Mouse (Mus musculus): ENCODE measurements at regions not wholly inside any gene's neighbourhood (a gene's known extent, or its start where the extent isn't known, plus 50 kb on each side); places are given as distances from the start of the nearest gene placed in this dataset.

DNA sequence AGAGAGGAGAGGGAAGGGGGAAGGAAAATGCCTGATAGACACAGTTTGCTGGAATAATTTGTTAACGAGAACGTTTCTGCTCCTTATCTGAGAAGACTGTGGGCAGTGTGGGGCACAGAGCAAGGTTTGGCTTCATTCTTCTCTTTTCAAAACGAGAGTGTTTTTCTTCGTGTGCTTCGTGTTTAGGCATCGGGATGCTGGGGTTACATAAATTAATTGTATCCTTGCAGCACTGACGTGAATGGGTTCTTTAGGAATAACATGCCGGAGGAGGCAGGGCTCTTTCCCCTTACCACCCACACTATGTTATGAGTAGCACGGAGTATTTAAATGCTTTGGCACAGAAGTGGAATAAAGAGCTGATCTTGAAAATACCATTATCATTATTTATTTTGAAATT is 110.9 kb upstream of the Hhip start:
- H3K27me3 ChIP-seq (ENCODE audit: control insufficient read depth, insufficient read depth, low read length) = no peaks in the 10 kb centered on the region
- no peaks in the 10 kb centered on the region for H3K36me3 ChIP-seq (ENCODE audit: control insufficient read depth, insufficient read depth, low read length)
- DNase-seq (ENCODE audit: low spot score, missing footprints) (no peak), ATAC-seq (ENCODE audit: low FRiP score) (no peak)
- WGBS = 78% methylated on average over 9 of the region's 9 CpGs
- H3K4me3 ChIP-seq (ENCODE audit: low read depth, low read length) = no peak overlapping the region
- no peak overlapping the region for H3K4me2 ChIP-seq
- H3K27ac ChIP-seq (ENCODE audit: low read depth, low read length) = no peak overlapping the region
- H3K4me1 ChIP-seq (ENCODE audit: control insufficient read depth, insufficient read depth, low read length) = no peaks in the 10 kb centered on the region
- no peaks in the 10 kb centered on the region for H3K9me3 ChIP-seq (ENCODE audit: control insufficient read depth, low read length)
- no peak overlapping the region for H3K9ac ChIP-seq (ENCODE audit: low read length)

DNA sequence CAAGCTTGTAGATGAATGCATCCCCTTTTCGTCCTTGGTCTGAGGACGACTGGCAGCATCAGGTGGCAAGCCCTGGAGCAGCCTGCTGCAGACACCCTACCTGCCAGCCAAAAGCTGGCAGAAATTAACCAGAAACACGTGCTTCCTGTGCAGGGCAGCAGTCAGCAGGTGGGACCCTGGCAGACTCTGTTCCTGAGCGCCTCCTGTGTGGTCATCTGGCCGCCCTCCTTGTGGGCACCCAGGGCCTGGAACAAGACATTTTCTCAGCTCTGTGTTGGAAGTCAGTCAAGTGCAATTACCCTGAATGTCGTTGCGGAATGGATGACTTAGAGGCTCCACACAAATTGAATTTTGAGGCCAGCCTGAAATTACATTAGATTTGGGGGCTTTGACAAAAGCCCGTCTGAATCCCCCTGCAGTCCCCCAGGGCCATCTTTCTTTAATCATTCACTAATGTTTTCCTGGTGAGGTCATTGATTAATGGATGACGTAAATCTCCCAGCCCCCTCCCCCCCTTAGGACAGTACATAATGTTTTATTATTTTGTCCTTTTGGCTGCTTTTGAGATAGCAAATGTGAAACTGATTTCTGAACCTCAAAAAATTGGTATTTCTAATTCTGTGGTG is 91.8 kb upstream of the Hhip start:
- no peaks in the 10 kb centered on the region for H3K4me1 ChIP-seq (ENCODE audit: control insufficient read depth, insufficient read depth, low read length)
- H3K4me2 ChIP-seq = no peak overlapping the region
- WGBS = 69% methylated on average over 9 of the region's 9 CpGs
- H3K9me3 ChIP-seq (ENCODE audit: control insufficient read depth, low read length) = no peaks in the 10 kb centered on the region
- H3K27ac ChIP-seq (ENCODE audit: low read depth, low read length) = no peak overlapping the region
- no peak overlapping the region for H3K4me3 ChIP-seq (ENCODE audit: low read depth, low read length)
- H3K9ac ChIP-seq (ENCODE audit: low read length) = no peak overlapping the region
- no peaks in the 10 kb centered on the region for H3K27me3 ChIP-seq (ENCODE audit: control insufficient read depth, insufficient read depth, low read length)
- ATAC-seq (ENCODE audit: low FRiP score) (no peak), DNase-seq (ENCODE audit: low spot score, missing footprints) (no peak)
- H3K36me3 ChIP-seq (ENCODE audit: control insufficient read depth, insufficient read depth, low read length) = no peaks in the 10 kb centered on the region

DNA sequence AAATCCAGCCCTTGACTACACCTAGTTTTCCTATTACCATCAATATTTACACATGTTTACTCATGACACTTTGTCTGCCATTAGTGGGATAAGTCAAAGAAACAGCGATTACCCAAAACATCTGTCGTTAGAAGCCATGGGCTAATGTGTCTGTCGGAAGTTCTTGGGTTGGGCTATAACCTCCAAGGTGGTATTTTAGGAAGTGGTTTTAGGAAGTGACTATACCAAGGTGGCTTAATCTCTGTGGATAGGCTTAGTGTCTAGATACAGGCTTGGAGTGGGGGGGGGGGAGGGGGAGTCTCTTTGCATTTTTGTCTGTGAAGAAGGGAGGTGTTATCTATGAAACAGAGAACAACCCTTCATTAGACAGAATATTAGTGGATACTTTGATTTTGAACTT is 90.1 kb upstream of the Hhip start:
- Histone ChIP-seq H3K27me3 (ENCODE audit: control insufficient read depth, insufficient read depth, low read length) (no peaks in the 10 kb centered on the region), H3K9ac (ENCODE audit: low read length) (no peak overlapping the region), H3K9me3 (ENCODE audit: control insufficient read depth, low read length) (no peaks in the 10 kb centered on the region), H3K27ac (ENCODE audit: low read depth, low read length) (no peak overlapping the region), H3K4me3 (ENCODE audit: low read depth, low read length) (no peak overlapping the region), H3K36me3 (ENCODE audit: control insufficient read depth, insufficient read depth, low read length) (no peaks in the 10 kb centered on the region), H3K4me2 (no peak overlapping the region), H3K4me1 (ENCODE audit: control insufficient read depth, insufficient read depth, low read length) (no peaks in the 10 kb centered on the region)
- DNase-seq (ENCODE audit: low spot score, missing footprints) (no peak), ATAC-seq (ENCODE audit: low FRiP score) (no peak)
- WGBS = 92% methylated on average over 3 of the region's 3 CpGs

DNA sequence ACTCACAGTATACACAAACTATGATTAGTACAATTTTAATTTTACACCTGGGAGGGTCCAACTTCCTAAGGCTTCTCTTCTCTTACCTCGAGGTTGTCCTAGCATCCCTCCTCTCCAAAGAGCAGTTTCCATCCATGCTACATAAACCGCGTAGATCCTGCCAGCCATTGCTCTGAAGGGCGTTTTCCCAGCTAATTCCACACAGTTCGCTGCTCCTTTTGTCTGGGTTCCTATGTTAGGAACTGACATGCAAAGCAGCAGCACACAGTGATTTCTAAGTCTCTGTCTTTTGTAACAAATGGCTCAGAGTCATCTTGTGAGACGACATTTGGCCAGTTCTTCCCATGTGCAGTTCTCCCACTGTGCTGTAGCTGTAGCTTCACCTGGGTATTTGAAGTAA is 80.7 kb upstream of the Hhip start:
- Histone ChIP-seq H3K9me3 (ENCODE audit: control insufficient read depth, low read length) (no peaks in the 10 kb centered on the region), H3K4me2 (no peak overlapping the region), H3K4me1 (ENCODE audit: control insufficient read depth, insufficient read depth, low read length) (no peaks in the 10 kb centered on the region), H3K27ac (ENCODE audit: low read depth, low read length) (no peak overlapping the region), H3K36me3 (ENCODE audit: control insufficient read depth, insufficient read depth, low read length) (no peaks in the 10 kb centered on the region), H3K4me3 (ENCODE audit: low read depth, low read length) (no peak overlapping the region), H3K27me3 (ENCODE audit: control insufficient read depth, insufficient read depth, low read length) (no peaks in the 10 kb centered on the region), H3K9ac (ENCODE audit: low read length) (no peak overlapping the region)
- 64% methylated on average over 6 of the region's 6 CpGs for WGBS
- DNase-seq (ENCODE audit: low spot score, missing footprints) (no peak), ATAC-seq (ENCODE audit: low FRiP score) (no peak)

DNA sequence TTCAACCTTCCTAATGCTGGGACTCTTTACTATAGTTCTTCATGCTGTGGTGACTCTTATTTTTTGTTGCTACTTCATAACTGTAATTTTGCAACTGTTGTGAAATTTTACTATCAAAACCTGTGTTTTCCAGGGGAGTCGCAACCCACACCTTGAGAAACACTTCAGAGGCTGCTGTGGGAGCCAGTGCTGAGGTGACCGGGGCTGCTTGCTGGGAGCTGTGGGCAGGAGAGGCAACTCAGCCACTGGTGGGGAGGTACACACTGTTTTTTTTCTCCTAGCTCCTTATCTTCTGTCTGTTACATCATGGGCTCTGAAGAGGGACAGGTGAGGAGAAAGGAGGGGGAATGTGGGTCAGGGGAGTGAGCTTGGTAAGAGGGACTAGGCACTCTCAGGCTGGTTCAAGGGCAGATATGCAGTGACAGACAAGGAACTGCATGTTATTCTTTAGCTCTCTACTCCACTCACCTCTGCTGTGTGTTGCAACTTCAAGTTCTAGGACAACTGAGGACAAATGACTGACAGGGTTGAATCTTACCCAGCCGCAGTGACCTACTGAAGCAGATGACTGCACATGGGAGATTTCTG is 62.7 kb upstream of the Hhip start:
- no peak overlapping the region for H3K4me3 ChIP-seq (ENCODE audit: low read depth, low read length)
- H3K4me1 ChIP-seq (ENCODE audit: control insufficient read depth, insufficient read depth, low read length) = no peaks in the 10 kb centered on the region
- H3K27ac ChIP-seq (ENCODE audit: low read depth, low read length) = no peak overlapping the region
- no peak overlapping the region for H3K4me2 ChIP-seq
- no peak overlapping the region for H3K9ac ChIP-seq (ENCODE audit: low read length)
- no peaks in the 10 kb centered on the region; the same call in 1 of the 2 replicates for H3K27me3 ChIP-seq (ENCODE audit: control insufficient read depth, insufficient read depth, low read length)
- ATAC-seq (ENCODE audit: low FRiP score) (no peak), DNase-seq (ENCODE audit: low spot score, missing footprints) (no peak)
- H3K36me3 ChIP-seq (ENCODE audit: control insufficient read depth, insufficient read depth, low read length) = no peaks in the 10 kb centered on the region
- 86% methylated on average over 3 of the region's 3 CpGs for WGBS
- H3K9me3 ChIP-seq (ENCODE audit: control insufficient read depth, low read length) = no peaks in the 10 kb centered on the region

DNA sequence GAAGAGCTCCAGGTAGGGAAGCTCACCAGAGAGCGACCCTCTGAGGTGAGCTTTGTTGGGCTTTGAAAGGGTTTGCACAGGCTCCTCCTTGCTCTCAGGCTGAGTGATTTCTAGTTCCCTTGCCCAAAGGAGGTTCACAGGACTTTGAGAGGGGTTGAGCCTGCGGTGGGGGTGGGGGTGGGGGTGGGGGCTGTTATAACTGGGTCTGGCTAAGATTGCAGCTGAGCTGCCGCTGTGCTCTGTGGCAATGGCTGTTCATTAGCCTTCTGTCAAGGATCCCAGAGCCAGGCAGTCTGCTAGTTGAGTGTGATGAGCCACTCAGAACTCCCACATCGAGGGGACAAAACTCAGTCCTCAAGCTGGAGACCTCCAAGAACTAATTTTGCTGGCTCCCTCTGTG is 59.5 kb upstream of the Hhip start:
- no peaks in the 10 kb centered on the region for H3K9me3 ChIP-seq (ENCODE audit: control insufficient read depth, low read length)
- no peak overlapping the region for H3K4me2 ChIP-seq
- no peaks in the 10 kb centered on the region for H3K4me1 ChIP-seq (ENCODE audit: control insufficient read depth, insufficient read depth, low read length)
- no peak overlapping the region for H3K27ac ChIP-seq (ENCODE audit: low read depth, low read length)
- DNase-seq (ENCODE audit: low spot score, missing footprints) = no peak
- no peaks in the 10 kb centered on the region for H3K36me3 ChIP-seq (ENCODE audit: control insufficient read depth, insufficient read depth, low read length)
- no peak for ATAC-seq (ENCODE audit: low FRiP score)
- WGBS = 54% methylated on average over 4 of the region's 4 CpGs
- H3K27me3 ChIP-seq (ENCODE audit: control insufficient read depth, insufficient read depth, low read length) = no peaks in the 10 kb centered on the region; the same call in 1 of the 2 replicates
- no peak overlapping the region for H3K9ac ChIP-seq (ENCODE audit: low read length)
- no peak overlapping the region for H3K4me3 ChIP-seq (ENCODE audit: low read depth, low read length)

Measured in midbrain, embryonic 11.5 days (tissue).